Mouse (Mus musculus): ENCODE data around the gene Guca1b.
"Not testable (repeated sequence)": the region's sequence is repeated elsewhere in the genome, so short reads cannot be mapped to it uniquely, and the experiment has no call there.

Gene Guca1b

DNA sequence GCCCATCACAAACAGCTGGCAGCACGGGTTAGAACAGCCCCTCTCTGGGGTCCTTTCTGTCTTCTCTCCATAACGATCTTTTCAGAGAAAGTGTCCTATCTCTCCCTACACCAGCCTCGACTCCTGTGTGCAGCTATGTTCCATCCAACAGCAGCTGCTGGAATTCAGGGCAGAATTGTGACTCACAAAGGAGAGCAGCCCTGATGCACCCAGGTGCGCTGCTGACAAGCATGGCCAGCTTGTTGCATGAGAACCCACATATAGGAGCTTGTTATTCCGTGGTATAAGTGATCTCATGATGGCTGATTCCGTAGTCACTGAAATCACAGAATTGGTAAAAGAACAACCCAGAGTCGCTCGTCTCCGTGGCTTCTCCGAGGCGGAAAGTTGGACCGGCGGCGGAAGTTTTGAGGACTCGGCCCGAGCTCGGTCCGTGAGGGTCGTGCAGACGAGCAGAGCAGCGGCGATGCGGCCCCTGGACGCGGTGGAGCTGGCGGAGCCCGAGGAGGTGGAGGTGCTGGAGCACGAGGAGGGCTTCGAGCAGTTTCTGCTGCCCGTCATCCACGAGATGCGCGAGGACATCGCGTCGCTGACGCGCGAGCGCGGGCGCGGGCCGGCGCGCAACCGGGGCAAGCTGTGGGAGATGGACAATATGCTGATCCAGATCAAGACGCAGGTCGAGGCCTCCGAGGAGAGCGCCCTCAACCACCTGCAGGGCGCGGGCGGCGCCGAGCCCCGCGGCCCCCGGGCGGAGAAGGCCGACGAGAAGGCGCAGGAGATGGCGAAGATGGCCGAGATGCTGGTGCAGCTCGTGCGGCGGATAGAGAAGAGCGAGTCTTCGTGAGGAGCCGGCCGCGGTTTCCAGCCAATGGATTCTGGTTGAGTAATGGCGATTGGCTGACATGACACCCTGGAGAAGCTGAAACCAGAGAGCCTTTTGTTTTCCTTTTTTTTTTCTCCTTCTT, 25.0 kb downstream of the Guca1b start:
- DNase-seq (ENCODE audit: extremely low spot score, low read depth, low spot score) = not testable (repeated sequence)

DNA sequence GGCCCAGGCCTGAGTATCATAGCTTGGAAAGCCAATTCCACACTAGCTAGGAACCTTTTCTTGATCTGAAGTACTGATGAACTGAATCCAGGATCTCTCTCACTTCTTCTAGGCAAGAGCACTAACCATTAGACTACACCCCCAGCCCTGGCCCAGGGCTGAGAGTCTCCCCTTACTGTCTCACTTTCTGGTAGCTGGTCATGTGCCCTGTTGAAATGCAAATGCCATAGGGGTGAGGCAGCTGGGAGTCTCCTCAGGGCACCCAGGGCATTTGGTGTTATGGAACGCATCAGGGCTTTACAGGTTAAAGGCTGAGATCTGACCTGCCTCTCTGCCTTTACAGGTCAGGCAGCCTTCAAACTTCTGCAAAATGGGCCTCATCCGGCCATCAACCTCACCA, 35.0 kb downstream of the Guca1b start:
- no peak for DNase-seq (ENCODE audit: extremely low spot score, low read depth, low spot score)

DNA sequence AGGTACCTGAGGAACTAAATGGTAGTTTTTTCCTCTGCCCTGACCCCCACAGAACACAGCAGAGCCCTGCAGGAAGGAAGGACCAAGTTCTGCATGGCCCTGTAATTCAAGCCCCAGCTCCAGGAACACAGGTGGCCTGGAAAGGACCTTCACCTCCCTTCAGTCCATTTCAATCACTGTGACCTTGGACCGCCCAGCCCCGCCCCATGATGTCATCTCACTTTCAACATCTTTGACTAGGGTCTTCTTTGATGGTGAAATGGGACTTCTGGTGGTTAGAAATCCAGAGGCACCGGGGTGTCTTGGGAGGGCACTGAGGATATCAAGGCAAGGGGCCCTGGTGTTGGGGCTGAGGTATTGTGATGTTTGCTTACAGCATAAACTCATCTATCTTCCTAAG, 36.4 kb downstream of the Guca1b start:
- no peak for DNase-seq (ENCODE audit: extremely low spot score, low read depth, low spot score)

DNA sequence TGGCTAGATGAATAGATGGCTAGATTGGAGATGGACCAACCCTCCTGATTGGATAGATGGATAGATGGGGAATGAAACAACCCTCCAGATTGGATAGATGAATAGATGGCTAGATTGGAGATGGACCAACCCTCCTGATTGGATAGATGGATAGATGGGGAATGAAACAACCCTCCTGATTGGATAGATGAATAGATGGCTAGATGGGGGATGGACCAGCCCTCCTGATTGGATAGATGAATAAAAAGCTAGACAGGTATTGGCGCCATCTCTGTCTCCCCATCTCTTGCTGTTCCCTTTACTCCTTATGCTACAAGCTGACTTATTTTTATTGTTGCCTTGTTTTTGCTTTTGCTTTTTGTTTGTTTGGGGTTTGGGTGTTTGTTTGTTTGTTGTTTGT, 37.4 kb downstream of the Guca1b start:
- DNase-seq (ENCODE audit: extremely low spot score, low read depth, low spot score) = not testable (repeated sequence)

DNA sequence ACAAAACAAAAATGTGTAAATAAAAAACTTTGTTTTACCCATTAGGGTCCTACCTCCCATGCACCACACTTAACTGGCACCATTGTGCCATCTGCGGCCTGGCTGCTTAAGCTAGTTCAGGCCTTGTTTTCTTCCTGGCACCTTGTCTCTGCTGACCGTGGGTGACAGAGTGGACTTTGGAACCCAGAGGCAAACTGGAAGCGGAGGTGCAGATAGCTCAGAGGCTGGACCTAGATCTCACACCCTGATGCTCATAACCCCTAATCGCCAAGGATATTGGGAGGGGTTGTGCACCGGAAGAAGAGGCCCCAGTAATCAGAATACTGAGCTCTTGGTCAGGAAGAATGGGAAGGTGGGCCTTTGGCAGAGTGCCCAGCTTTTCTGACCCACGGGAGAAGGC, 39.0 kb downstream of the Guca1b start:
- DNase-seq (ENCODE audit: extremely low spot score, low read depth, low spot score) = no peak

DNA sequence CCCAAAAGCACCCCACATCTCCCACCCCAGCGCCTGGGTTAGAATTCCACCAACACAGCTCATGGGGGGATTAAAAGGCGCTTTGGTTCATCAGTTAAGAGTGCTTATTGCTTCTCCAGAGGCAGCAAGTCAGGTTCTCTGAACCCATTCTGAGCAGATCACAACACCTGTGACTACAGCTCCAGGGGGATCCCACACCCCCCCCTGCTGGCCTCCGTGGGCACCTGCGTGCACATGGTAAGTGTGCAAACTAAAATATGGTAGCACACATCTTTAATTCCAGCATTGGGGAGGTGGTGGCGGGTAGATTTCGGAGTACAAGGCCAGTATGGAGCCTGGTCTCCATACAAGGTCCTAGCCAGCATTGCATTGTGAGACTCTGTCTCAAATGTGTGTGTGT, 42.1 kb downstream of the Guca1b start:
- no peak for DNase-seq (ENCODE audit: extremely low spot score, low read depth, low spot score)

DNA sequence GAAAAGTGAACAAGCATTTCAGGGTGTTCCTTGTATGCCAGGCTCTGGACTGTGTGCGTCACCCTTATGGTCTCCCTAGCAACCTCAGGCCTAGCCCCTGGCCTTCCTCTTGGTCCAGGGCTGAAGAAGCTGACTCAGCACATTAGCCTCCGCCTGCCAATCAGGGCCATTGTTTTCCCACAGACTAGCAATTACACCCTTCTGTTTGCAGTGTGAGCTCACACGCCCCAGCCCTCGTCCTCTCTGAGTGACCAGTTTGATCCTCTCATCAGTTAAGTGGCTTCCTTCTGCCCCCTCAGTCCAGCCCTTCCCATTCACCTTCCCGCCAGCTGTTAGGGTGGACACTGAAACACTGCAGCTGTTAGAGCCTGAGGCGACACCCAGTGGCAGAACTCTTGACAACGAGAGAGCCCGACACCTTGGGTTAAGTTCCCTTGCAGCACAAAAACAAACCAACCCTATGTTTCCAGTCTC, 43.7 kb downstream of the Guca1b start:
- no peak for DNase-seq (ENCODE audit: extremely low spot score, low read depth, low spot score)

DNA sequence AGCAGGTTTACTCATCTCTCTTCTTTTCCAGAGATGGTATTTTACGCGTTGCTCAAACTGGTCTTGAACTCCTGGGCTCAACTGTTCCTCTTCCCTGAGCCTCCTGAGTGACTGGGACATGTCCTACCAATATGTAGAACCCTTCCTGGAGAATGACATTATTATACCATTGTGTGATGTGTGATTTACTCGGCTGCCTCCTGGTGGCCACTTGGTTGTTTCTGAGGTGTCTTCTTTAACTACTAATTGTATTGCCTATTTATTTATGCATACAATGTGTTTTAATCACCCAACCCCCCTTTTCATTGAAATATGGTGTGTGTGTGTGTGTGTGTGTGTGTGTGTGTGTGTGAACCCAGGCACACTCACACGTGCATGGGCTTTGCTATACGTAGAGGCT, 45.6 kb downstream of the Guca1b start:
- no peak for DNase-seq (ENCODE audit: extremely low spot score, low read depth, low spot score)

DNA sequence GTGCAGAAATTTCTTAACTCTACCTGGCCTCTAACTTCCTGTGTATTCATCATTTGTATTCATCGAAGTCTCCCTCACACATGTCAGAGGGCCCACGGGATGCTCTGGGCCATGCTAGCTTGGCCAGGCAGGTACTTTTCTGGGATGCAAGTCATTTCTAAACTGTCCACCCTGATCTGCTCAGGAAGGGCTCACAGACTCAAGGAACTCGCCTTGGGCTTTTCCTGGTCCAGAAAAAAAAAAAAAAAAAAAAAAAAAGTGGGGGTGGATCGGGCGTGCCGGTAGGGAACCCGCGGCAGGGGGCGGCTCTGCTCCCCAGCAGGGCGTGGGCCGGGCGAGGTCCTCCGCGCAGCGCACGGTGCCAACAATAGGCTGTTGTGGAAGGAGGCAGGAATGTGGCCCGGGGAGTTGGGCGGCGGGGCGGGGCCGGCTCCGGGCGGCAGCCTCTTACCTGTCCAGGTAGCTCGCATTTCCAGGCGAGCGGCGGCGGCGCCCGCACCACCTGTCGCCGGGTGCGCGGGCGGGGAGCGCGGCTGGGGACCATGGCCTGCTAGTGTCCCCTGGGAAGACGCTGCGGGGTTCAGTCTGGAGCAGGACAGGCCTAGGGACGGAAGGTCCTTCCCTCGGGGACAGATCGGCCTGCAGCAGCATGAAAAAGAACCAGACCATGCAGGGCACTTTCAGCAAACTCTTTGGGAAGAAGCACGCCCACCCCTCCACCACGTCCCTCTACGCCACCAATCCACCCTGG, 51.1 kb downstream of the Guca1b start, which contains the start of gene AI661453:
Gene AI661453 (plus strand): TSS at position 460 of the 751 bp plus-strand sequence.
- no peak for DNase-seq (ENCODE audit: extremely low spot score, low read depth, low spot score)

DNA sequence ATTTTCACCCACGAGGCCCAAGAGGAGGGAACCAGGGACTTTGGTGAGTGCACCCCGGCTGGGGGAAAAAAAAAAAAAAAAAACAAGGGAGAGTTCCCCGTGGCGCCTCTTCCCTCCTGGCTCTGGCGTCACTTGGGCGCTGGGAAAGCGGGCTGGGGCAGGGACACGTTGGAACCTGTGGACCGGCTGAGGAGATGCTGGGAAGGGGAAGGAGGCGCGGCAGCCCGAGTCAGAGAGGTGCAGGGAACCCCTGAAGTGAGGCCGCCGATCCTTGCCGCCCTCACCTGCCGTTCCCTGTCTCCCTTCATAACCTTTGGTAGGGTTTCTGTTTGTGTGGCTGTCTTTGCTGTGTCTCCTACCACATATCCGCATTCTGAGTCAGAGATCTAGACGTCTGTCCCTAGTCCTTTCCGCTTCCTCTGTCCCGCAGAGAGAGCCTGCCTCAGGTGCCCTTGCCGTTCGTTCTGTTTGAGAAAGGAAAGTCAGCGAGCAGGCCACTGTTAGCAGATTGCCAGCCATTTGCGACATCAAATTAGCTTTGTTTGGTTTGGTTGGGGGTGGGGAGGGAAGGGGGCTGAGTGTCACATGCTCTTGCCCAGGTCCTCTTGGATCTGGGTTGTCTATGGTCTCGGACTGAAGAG, 51.8 kb downstream of the Guca1b start, which contains the start of gene 1700001C19Rik:
Gene 1700001C19Rik (minus strand): TSS at position 470 of the 641 bp plus-strand sequence.
- no peak for DNase-seq (ENCODE audit: extremely low spot score, low read depth, low spot score)

DNA sequence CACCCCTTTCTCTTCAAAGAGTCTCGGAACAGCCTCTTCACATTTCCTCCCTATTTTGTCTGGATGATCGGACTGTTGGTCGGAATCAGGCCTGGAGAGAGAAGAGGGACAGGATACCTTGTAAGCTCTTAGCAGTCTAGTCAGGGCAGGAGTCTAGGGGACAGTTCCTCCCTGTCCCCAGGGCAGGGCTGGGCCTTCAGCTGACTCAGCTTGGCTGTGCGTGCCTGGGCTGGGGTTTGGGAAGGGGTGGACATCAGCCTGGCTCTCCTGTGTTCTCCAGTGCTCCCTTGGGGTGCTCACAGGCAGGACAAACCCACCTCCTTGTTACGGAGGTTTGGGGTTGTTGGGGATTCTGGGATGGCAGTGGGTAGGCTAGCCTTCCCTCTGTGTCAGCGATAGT, 53.4 kb downstream of the Guca1b start:
- DNase-seq (ENCODE audit: extremely low spot score, low read depth, low spot score) = no peak

DNA sequence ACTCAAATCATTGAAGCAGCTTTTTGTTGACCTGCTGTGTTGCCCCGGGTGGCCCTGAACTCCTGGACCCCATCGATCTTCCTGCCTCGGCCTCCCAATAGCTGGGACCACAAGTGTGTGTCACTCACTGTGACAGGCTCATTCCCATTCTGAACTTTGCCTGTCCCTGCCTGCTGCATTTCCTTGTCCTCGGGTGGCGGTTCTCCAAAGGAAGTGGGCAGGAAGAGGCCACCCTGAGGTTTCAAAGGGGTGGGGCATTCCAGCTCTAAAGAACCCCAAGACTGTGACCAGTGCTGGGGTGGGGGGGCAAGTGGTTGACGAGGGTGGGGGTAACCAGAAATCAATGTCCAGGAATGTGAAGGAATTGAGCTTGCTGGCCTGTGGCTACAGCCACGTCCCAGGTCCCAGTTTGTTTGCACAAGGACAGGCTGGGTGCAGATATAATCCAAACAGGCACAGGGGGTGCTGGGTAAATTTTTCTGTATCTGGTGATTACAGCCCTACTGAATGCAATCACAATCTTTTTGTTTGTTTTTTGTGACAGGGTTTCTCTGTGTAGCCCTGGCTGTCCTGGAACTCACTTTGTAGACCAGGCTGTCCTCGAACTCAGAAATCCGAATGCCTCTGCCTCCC, 54.3 kb downstream of the Guca1b start:
- no peak for DNase-seq (ENCODE audit: extremely low spot score, low read depth, low spot score)

DNA sequence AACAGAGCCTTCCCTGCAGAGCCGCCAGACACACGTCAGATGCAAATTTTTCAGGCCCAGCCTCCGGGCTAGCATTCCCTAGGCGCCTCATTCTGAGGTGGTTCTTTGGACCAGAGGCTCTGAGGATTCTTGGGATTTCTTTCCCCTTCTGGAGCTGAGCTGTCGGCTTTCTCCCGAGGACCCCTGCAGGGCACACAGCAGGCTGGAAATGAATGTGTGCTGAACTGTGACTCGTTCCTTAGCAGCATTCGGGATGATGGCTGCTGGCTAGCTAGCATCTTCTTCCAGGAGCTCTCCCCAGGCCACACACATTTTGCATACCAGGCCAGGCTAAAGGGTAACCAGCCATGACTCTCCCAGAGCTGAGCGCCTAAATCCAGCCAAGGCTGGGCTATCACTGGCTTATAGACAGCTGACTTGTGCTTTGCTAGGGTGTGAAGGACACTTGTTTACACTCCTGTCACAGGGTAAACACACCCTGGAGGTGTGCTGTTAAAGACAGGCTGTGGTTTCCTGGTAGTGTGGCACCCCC, 55.2 kb downstream of the Guca1b start:
- no peak for DNase-seq (ENCODE audit: extremely low spot score, low read depth, low spot score)

DNA sequence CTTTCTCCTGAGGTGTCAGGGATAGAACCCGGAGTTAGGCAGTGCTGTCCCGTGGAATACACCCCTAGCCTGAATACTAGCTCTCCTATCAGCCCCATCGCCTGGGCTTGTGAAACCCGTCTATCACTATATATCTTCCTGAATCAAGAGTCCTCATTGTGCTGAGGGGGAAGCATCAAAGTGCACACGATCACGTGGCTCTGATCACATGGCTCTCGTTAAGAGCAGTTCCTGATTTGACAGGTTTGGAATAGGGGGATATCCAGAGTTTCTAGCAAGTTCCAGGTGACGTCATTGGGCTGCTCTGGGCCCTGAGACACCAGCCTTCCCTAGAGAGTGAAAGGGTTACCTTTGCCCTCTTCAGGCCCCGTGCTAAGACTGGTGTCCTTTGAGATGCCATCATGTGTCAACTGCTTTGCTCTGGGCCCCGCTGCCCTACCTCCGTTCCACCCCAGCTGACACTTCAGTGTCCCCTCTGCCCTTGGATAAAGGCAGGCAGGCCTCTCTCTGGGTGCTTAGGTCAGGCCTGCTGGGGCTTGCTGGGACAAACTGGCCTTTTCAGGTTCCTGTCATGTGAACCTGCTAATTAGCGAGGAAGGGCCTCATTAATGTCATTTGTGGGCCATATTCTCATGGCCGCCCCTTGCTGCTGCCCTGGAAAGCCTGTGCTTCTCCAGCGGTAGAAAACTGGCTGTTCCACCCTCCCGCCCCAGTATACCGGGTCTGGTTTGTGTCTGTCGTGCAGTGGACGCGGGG, 56.3 kb downstream of the Guca1b start:
- no peak for DNase-seq (ENCODE audit: extremely low spot score, low read depth, low spot score)

DNA sequence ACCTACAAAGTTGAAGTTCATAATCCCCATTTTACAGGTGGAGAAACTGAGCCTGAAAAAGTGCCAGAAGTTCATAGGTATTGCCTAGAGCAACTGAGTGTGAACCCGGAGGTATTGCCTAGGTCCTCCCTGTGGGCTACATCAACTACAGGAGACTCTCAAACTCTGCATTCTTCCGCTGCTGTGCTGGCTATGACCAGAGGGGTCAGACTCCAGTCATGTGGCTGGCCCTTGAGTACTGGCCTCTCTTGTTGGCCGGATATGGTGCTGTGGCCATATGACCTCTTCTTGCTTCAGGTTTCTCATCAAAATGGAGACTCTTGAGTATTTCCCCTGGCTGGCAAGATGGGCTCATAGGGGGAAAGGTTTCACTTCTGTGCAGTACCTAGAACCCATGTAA, 57.1 kb downstream of the Guca1b start:
- DNase-seq (ENCODE audit: extremely low spot score, low read depth, low spot score) = no peak

Data from hindlimb bud, embryonic 11.5 days (tissue).